Mouse (Mus musculus): ENCODE measurements around the gene Pgk1.

DNA sequence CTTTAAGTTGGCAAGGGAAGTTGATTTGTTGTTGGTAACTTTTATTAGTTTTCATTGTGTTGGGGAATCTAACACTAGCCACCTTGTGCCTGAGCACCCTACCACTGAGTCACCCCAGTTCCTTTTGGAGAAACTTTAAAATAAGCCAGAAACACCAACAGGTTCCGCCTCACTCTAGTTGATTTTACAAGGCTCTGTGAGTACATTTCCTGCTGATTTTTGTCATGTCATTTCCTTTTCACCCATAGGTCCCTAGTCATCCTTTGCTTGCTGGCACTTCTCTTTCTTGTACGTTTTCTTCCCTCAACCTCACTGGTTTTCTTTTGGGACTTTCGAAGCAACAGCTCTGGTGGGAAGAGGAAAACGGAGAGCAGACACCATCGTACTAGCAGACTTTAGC lies 2.5 kb downstream of the Pgk1 start:
- TF ChIP-seq FLI1 (IDR thresholded peaks at IDR 0.05; ENCODE audit: low read length) (no peak), GATA1 (IDR thresholded peaks at IDR 0.05; ENCODE audit: borderline replicate concordance, low read length) (no peak)
